Mouse (Mus musculus) thymus, adult 2 months (tissue): ENCODE measurements around the gene Pdk1. TPM values are rescaled to one million over a fixed set of nuclear protein-coding genes. Genes with fewer than 3 reads are reported as not detected.
"Not testable (repeated sequence)": the region's sequence is repeated elsewhere in the genome, so short reads cannot be mapped to it uniquely, and the experiment has no call there.

Experiments used
- DNase-seq: peaks from one replicate; pipeline ENCODE4 v3.0.0; 2021
- H3K27ac ChIP-seq: fragments of 200-500 bp; 2 replicates; pipeline ENCODE4 v1.5.1; 2012; ENCODE audit warnings: low read length, control low read depth; ENCODE audit not compliant: control insufficient read depth, insufficient read depth
- H3K27me3 ChIP-seq: fragments of 200-500 bp; 2 replicates; pipeline ENCODE4 v1.6.1; 2012; ENCODE audit warnings: mild to moderate bottlenecking, low read length, moderate library complexity, mixed read lengths; ENCODE audit not compliant: control insufficient read depth, insufficient read depth
- H3K36me3 ChIP-seq: fragments of 200-500 bp; 2 replicates; pipeline ENCODE4 v1.6.1; 2012; ENCODE audit warnings: mild to moderate bottlenecking, low read length, moderate library complexity; ENCODE audit not compliant: control insufficient read depth, insufficient read depth
- H3K4me1 ChIP-seq: fragments of 200-500 bp; replicated peaks from 2 replicates; pipeline ENCODE4 v1.6.1; 2012; ENCODE audit warnings: low read length; ENCODE audit not compliant: control insufficient read depth, insufficient read depth
- H3K4me3 ChIP-seq: fragments of 200-500 bp; 2 replicates; pipeline ENCODE4 v1.5.1; 2012; ENCODE audit warnings: mild to moderate bottlenecking, low read length, control low read depth, moderate library complexity; ENCODE audit not compliant: control insufficient read depth, insufficient read depth
- CTCF ChIP-seq: fragments of 200-500 bp; IDR thresholded peaks from 2 replicates; pipeline ENCODE4 v1.5.1; 2012; ENCODE audit warnings: mild to moderate bottlenecking, control low read depth, low read length, moderate library complexity, borderline replicate concordance; ENCODE audit not compliant: control insufficient read depth, poor library complexity, insufficient read depth; ENCODE audit errors: extremely low read depth
- POLR2A ChIP-seq: fragments of 200-500 bp; IDR thresholded peaks from 2 replicates; pipeline ENCODE4 v1.6.1; 2012; ENCODE audit warnings: mild to moderate bottlenecking, low read length, control low read depth, moderate library complexity; ENCODE audit not compliant: control insufficient read depth, poor library complexity, insufficient read depth; ENCODE audit errors: extremely low read depth
- WGBS: fragments of 180-500 bp; shearing (Covaris S2); methylation state at CpG from one replicate; pipeline ENCODE4 v1.1.7; 2018; 5-methylcytosine and 5-hydroxymethylcytosine counted together
- polyA plus RNA-seq: library from polyadenylated mRNA; depleted of rRNA; stranded (reverse); fragments of >200 nt; gene quantifications from 2 replicates; pipeline ENCODE4 v1.2.3, GENCODE M21; 2012

The Pdk1 gene
- polyA plus RNA-seq, 1 experiment = 43.7 TPM

- Histone ChIP-seq H3K36me3 (peaks cover 52% of the 10 kb centered on the region), H3K4me3 (no peak overlapping the region), H3K27ac (no peak overlapping the region), H3K4me1 (no peaks in the 10 kb centered on the region), H3K27me3 (no peaks in the 10 kb centered on the region)
- DNase-seq = peak; percentile 30
- no peak for TF ChIP-seq CTCF
- TF ChIP-seq POLR2A = no peak
- WGBS = 64% methylated on average over 8 of the region's 8 CpGs
Observed at GRCm38 (mm10) chr2:71898335-71898856, 25.4 kb downstream of the Pdk1 start.

- H3K36me3 ChIP-seq = peaks cover 47% of the 10 kb centered on the region
- no peak for TF ChIP-seq CTCF
- DNase-seq = no peak
- no peak overlapping the region for H3K27ac ChIP-seq
- 97% methylated on average over 15 of the region's 15 CpGs for WGBS
- H3K4me3 ChIP-seq = no peak overlapping the region
- no peaks in the 10 kb centered on the region for H3K27me3 ChIP-seq
- no peaks in the 10 kb centered on the region for H3K4me1 ChIP-seq
Observed at GRCm38 (mm10) chr2:71899886-71900285, 26.9 kb downstream of the Pdk1 start.

GRCm38 (mm10) chr2:71905154-71905553 lies 32.1 kb downstream of the Pdk1 start:
- H3K4me1 ChIP-seq = no peaks in the 10 kb centered on the region
- DNase-seq = no peak
- H3K27ac ChIP-seq = no peak overlapping the region
- no peak overlapping the region for H3K4me3 ChIP-seq
- peaks cover 14% of the 10 kb centered on the region for H3K36me3 ChIP-seq
- 67% methylated on average over 7 of the region's 7 CpGs for WGBS
- no peaks in the 10 kb centered on the region for H3K27me3 ChIP-seq
- TF ChIP-seq CTCF (no peak), POLR2A (no peak)

- H3K4me3 ChIP-seq, H3K27me3 ChIP-seq, DNase-seq, H3K27ac ChIP-seq, H3K36me3 ChIP-seq, H3K4me1 ChIP-seq: not testable (repeated sequence)
- 94% methylated on average over 8 of the region's 8 CpGs for WGBS
Observed at GRCm38 (mm10) chr2:71906356-71906755, 33.3 kb downstream of the Pdk1 start.

DNA sequence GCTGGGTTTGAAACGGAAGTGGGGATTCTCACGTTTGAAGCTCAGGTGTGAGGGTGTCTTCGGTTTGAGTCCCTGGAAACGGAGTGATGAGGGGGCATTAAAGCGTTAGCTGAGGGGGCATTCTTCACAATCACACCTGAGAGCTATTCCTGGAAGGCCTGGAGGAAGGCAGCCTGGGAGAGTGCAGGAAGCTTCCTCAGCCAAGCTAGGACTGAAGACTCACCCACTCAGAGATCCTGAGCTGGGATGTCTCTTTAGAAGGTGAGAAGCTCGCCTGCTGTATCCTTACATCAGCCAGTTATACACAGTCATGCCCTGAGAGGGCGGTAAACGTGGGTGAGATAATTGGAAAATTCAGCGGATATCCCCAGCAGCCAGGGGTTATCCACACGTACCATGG lies 40.9 kb downstream of the Pdk1 start:
- Histone ChIP-seq H3K4me1 (no peaks in the 10 kb centered on the region; the same call in 1 of the 2 replicates), H3K36me3 (no peaks in the 10 kb centered on the region), H3K27ac (no peak overlapping the region), H3K4me3 (no peak overlapping the region), H3K27me3 (no peaks in the 10 kb centered on the region)
- 81% methylated on average over 10 of the region's 10 CpGs for WGBS
- TF ChIP-seq POLR2A = no peak
- no peak for TF ChIP-seq CTCF
- DNase-seq = no peak

GRCm38 (mm10) chr2:71919227-71919647 lies 46.2 kb downstream of the Pdk1 start:
- WGBS = 72% methylated on average over 11 of the region's 11 CpGs
- no peak for DNase-seq
- Histone ChIP-seq H3K36me3 (no peaks in the 10 kb centered on the region), H3K4me3 (no peak overlapping the region), H3K27ac (no peak overlapping the region), H3K4me1 (no peaks in the 10 kb centered on the region), H3K27me3 (no peaks in the 10 kb centered on the region)
- no peak for TF ChIP-seq POLR2A

GRCm38 (mm10) chr2:71924931-71925330 lies 51.9 kb downstream of the Pdk1 start:
- not testable (repeated sequence) for H3K4me3 ChIP-seq, H3K36me3 ChIP-seq, H3K27me3 ChIP-seq, H3K27ac ChIP-seq, H3K4me1 ChIP-seq, DNase-seq
- 93% methylated on average over 2 of the region's 2 CpGs for WGBS
